Mouse (Mus musculus) intestine, embryonic 16.5 days (tissue): Measurements from ENCODE around the gene Mta1. TPM values are rescaled to one million over a fixed set of nuclear protein-coding genes. Genes with fewer than 3 reads are reported as not detected.

ENCODE experiments used
- ATAC-seq: fragments of 200-750 bp; cut with Nextera tagmentation; 2 replicates; pipeline ENCODE4 v1.8.0; 2017; ENCODE audit warnings: moderate TSS enrichment, moderate library complexity
- H3K27ac ChIP-seq: fragments of 300-500 bp; sonication (generic); 2 replicates; pipeline ENCODE4 v1.5.1; 2014; ENCODE audit warnings: mild to moderate bottlenecking, low read length
- H3K27me3 ChIP-seq: fragments of 300-500 bp; sonication (generic); replicated peaks from 2 replicates; pipeline ENCODE4 v1.6.1; 2014; ENCODE audit warnings: low read length, control low read depth, mixed read lengths; ENCODE audit not compliant: control insufficient read depth, insufficient read depth
- H3K36me3 ChIP-seq: fragments of 300-500 bp; sonication (generic); 2 replicates; pipeline ENCODE4 v1.6.1; 2014; ENCODE audit warnings: low read length, control low read depth; ENCODE audit not compliant: control insufficient read depth, insufficient read depth
- H3K4me1 ChIP-seq: fragments of 300-500 bp; sonication (generic); 2 replicates; pipeline ENCODE4 v1.6.1; 2014; ENCODE audit warnings: low read length, control low read depth, mixed read lengths; ENCODE audit not compliant: control insufficient read depth, insufficient read depth
- H3K4me2 ChIP-seq: fragments of 300-500 bp; sonication (generic); 2 replicates; pipeline ENCODE4 v1.6.1; 2014; ENCODE audit warnings: low read depth, low read length, control low read depth
- H3K4me3 ChIP-seq: fragments of 300-500 bp; sonication (generic); 2 replicates; pipeline ENCODE4 v1.5.1; 2014; ENCODE audit warnings: mild to moderate bottlenecking, low read length
- H3K9ac ChIP-seq: fragments of 300-500 bp; sonication (generic); 2 replicates; pipeline ENCODE4 v1.6.1; 2014; ENCODE audit warnings: low read depth, low read length
- H3K9me3 ChIP-seq: fragments of 300-500 bp; sonication (generic); 2 replicates; pipeline ENCODE4 v1.6.1; 2016; ENCODE audit warnings: low read length, control low read depth; ENCODE audit not compliant: control insufficient read depth
- WGBS: fragments of 180-500 bp; shearing (Covaris S2); extraction: QIAGEN DNeasy Blood & Tissue Kit; methylation state at CpG from one replicate; pipeline ENCODE4 v1.1.7; 2014; 5-methylcytosine and 5-hydroxymethylcytosine counted together
- polyA plus RNA-seq: library from polyadenylated mRNA; unstranded; fragments of >200 nt; fragmentation: Nextera tagmentation; extraction: Ambion mirVana; gene quantifications from 2 replicates; pipeline ENCODE4 v1.2.1, GENCODE M21; 2015

Mta1 gene
- polyA plus RNA-seq, 1 experiment from 2014 or later: 8.0 TPM

GRCm38 (mm10) chr12:113137260-113138213 is 39.5 kb downstream of the Mta1 start:
- Histone ChIP-seq H3K4me3 (no peak overlapping the region), H3K36me3 (peaks cover 41% of the 10 kb centered on the region), H3K4me1 (peaks cover 48% of the 10 kb centered on the region), H3K9me3 (no peaks in the 10 kb centered on the region), H3K4me2 (no peak overlapping the region), H3K27me3 (peaks cover 18% of the 10 kb centered on the region), H3K27ac (no peak overlapping the region), H3K9ac (no peak overlapping the region)
- WGBS: 87% methylated on average over 18 of the region's 18 CpGs
- ATAC-seq: no peak

DNA sequence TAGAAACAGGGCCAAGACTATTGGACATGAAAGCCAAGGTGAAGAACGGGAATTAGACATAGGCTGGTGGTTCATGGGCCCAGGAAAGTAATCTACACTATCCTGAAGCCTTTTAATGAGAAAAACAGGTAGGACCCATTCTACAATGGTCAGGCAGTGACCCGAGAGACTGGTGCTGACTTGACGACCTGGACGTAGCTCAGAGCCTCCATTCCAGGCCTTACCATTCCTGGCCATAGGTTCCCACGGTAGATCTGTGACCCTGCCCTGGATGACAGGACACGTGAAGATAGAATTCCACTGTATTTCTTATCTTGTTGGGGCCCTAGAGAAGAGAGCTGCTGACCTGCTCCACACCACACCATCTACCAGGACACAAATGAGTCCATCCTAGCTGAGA is 40.2 kb downstream of the Mta1 start:
- 74% methylated on average over 6 of the region's 6 CpGs for WGBS
- no peak overlapping the region for H3K4me2 ChIP-seq
- H3K27me3 ChIP-seq: peaks cover 21% of the 10 kb centered on the region
- H3K4me3 ChIP-seq: no peak overlapping the region
- no peaks in the 10 kb centered on the region for H3K9me3 ChIP-seq
- no peak overlapping the region for H3K27ac ChIP-seq
- no peak overlapping the region for H3K9ac ChIP-seq
- H3K4me1 ChIP-seq: peaks cover 49% of the 10 kb centered on the region
- no peak for ATAC-seq
- H3K36me3 ChIP-seq: peaks cover 36% of the 10 kb centered on the region

DNA sequence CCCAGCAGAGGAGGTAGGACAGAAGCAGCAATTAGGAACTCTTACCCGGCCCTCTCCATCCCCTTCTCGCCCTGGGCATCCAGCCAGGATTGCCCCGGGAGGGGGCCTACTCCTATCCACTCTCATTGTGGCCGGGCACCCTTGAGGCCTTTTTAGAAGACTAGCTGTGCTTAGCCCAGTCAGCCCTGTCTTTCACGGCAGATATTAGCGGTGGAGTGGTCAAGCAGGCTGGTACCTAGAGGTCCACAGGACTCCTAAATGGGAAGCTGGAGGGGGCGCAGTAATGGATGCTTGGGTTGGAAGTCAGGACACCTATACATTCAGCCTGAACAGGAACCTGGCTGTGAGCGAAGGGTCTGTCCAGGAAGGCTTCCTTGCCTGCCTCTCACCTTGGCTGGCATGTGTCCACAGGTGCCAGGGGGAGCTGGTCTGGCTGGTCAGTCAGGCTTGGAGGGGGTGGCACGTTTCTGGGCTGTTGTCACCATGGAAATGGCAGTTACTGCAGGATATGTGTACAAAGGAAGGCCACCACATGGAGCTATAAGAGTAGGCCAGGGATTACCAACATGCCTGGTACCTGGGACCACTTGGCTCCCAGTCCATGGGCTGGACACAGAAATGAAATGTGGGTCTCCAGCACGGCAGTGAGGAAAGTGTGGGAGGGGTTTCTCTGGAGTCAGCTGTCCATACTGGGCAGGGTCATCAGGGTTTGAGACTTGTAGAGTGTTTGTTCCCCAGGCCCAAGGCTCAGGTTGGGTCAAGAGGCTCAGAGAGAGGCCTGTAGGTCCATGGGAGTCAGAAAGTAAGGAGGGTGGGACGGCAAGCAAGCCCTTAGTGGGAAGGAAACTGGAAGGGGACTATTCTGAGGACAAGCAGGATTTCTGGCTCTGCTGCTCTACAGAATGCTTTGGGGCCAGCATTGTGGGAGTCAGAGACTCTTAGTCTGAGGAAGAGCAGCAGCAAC is 41.1 kb downstream of the Mta1 start:
- no peaks in the 10 kb centered on the region for H3K9me3 ChIP-seq
- peaks cover 32% of the 10 kb centered on the region for H3K36me3 ChIP-seq
- ATAC-seq: no peak
- H3K27me3 ChIP-seq: peaks cover 21% of the 10 kb centered on the region
- peak overlapping the region; percentile 63 for H3K4me3 ChIP-seq
- 42% methylated on average over 11 of the region's 11 CpGs for WGBS
- H3K4me1 ChIP-seq: peaks cover 45% of the 10 kb centered on the region
- H3K27ac ChIP-seq: 0 out of 2 replicates have a peak overlapping the region, but pooled peaks have one; percentile 16
- H3K4me2 ChIP-seq: peak overlapping the region; percentile 94
- H3K9ac ChIP-seq: 0 out of 2 replicates have a peak overlapping the region, but pooled peaks have one; percentile 66

DNA sequence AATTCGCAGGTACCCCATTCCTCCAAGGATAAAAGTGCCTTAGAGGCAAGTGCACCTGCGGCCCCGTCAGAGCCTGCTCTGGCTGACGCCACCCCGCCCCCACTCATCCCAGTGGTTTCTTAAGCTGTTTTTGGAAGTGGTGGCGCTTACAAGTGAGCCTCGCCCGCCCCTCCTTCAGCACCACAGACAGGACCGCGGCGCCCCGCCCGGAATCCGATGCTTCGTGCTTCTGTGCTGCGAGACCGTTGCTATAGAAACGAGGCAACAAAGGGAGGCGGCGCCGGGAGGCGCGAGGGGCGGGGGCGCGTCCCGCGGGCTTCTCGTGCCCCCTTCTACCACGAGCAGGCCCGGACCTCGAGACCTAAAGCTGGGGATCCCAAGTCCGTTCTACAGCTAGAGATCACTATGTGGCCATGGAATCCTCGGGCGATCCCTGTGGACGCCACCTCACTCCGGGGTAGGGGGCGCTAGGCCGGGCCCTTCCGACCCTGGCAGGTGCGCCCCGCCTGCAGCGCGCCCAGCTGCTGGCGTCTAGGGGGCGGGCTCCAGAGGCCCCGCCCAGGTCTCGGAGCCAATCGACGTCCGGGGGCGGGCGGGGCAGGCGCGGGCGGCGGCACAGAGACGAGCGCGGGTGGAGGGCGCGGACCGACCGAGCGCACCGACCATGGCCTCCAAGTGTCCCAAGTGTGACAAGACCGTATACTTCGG is 42.0 kb downstream of the Mta1 start, which contains the start of gene Crip2:
TSS of gene Crip2 (plus strand) at position 329 of the 708 bp plus-strand sequence.
- Histone ChIP-seq H3K9me3 (no peaks in the 10 kb centered on the region), H3K36me3 (peaks cover 25% of the 10 kb centered on the region), H3K4me1 (peaks cover 45% of the 10 kb centered on the region), H3K27ac (peak within 1 kb of the TSS; percentile 54), H3K4me2 (peak within 1 kb of the TSS; percentile 94), H3K27me3 (peaks cover 21% of the 10 kb centered on the region), H3K9ac (peak within 1 kb of the TSS; percentile 66), H3K4me3 (peak within 1 kb of the TSS; percentile 63)
- ATAC-seq: peak; percentile 89
- WGBS: under 1% methylated on average over 68 of the region's 68 CpGs

GRCm38 (mm10) chr12:113140616-113141411 is 42.7 kb downstream of the Mta1 start:
- Histone ChIP-seq H3K4me1 (peaks cover 46% of the 10 kb centered on the region), H3K9ac (peak overlapping the region; percentile 66), H3K4me3 (peak overlapping the region; percentile 63), H3K27me3 (peaks cover 21% of the 10 kb centered on the region), H3K27ac (peak overlapping the region; percentile 54), H3K36me3 (peaks cover 18% of the 10 kb centered on the region), H3K4me2 (peak overlapping the region; percentile 94), H3K9me3 (no peaks in the 10 kb centered on the region)
- peak; percentile 7 for ATAC-seq
- 3% methylated on average over 49 of the region's 49 CpGs for WGBS

DNA sequence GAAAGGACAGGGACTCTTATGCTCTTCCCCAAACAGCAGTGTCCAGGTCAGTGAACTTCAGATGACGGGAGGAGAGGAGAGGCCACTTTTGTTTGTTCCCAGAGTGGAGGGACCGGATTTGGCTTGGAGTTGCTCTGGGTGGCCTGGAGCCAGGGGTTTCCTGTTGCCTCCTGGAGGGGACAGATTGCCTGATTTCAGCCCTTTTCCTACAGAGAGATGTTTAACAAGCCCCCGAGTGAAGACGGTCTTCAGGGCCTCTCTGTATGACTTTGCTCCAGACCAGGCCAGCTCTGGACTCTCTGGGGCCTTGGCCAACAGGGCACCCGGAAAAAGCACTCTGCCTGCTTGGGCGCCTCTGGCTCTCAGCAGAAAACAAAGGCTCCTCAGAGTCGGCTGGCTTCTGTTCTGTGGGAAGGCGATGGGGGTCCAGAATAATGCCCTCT is 43.5 kb downstream of the Mta1 start:
- H3K27me3 ChIP-seq: peaks cover 21% of the 10 kb centered on the region
- peak overlapping the region; percentile 54 for H3K27ac ChIP-seq
- peaks cover 12% of the 10 kb centered on the region for H3K36me3 ChIP-seq
- H3K4me3 ChIP-seq: peak overlapping the region; percentile 63
- H3K4me2 ChIP-seq: peak overlapping the region; percentile 94
- peaks cover 52% of the 10 kb centered on the region for H3K4me1 ChIP-seq
- WGBS: 45% methylated on average over 8 of the region's 8 CpGs
- H3K9me3 ChIP-seq: no peaks in the 10 kb centered on the region
- no peak for ATAC-seq
- H3K9ac ChIP-seq: peak overlapping the region; percentile 66; the same call in 1 of the 2 replicates

DNA sequence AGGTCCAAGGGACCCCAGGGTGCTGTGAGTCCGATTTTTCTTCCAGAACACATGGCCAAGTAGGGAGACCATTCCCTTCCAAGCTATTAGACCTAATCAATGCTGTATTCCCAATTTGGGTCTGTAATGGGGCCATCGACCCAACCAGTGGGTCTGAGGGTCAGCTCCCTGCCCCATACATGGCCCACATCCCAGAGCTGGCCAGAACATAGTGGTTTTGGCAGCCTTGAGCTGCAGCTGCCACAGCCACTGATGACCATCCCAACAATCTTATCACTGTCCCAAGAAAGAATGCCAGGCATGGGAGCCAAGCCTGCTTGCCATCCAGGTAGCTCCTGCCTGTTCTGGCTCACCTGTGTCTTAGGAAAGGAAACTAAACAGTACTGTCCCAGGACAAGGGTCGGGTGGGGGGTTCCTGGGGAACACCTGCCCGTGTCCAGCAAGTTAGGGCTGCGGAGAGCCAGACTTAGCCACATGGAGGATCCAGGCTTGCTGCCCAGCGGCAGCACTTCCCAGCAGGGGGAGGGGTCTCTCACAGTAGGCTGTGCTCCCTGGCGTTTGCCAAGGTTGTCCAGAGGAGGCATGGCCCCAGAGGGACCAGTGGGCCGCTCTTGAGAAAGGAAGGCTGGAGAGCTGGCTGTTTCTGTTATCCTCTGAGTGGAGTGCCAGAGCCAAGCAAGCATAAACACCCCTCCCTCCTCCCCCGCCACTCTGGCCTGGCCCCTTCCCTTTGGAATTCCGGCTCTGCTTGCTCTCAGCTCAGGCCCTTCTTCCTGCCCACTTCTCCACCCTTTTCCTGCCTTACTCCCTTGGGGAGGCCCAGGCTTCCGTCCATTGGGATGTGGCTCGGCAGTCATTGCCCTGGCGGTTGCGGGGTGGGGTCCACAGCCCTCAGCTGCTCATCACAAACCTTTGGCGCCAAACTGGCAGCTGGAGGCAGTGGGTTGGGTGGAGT is 44.2 kb downstream of the Mta1 start:
- Histone ChIP-seq H3K27ac (peak overlapping the region; percentile 67), H3K4me2 (peak overlapping the region; percentile 94), H3K4me3 (peak overlapping the region; percentile 63), H3K9me3 (no peaks in the 10 kb centered on the region), H3K27me3 (peaks cover 21% of the 10 kb centered on the region), H3K9ac (peak overlapping the region; percentile 66), H3K36me3 (peaks cover 8% of the 10 kb centered on the region), H3K4me1 (peaks cover 55% of the 10 kb centered on the region)
- ATAC-seq: peak; percentile 16
- 17% methylated on average over 15 of the region's 15 CpGs for WGBS
